Mouse (Mus musculus) frontal cortex, postnatal 14 days (tissue): Measurements from ENCODE around the gene Dnajc6.

Experiments
- DNase-seq, 2 experiments: peaks; one replicate each; pipeline ENCODE4 v3.0.0; 2022; ENCODE audit warnings: low spot score in 2 of 2

The Dnajc6 gene

GRCm38 (mm10) chr4:101564746-101565417, 68.4 kb downstream of the Dnajc6 start:
- no peak for DNase-seq

GRCm38 (mm10) chr4:101569076-101569475, 72.6 kb downstream of the Dnajc6 start:
- no peak for DNase-seq

- no peak for DNase-seq
Measured at GRCm38 (mm10) chr4:101572142-101572541, 75.7 kb downstream of the Dnajc6 start.

GRCm38 (mm10) chr4:101575307-101575706, 78.9 kb downstream of the Dnajc6 start:
- no peak for DNase-seq

- DNase-seq, result no peak
Measured at GRCm38 (mm10) chr4:101578720-101579119, 82.3 kb downstream of the Dnajc6 start.

- no peak for DNase-seq
Measured at GRCm38 (mm10) chr4:101579517-101579916, 83.1 kb downstream of the Dnajc6 start.

- DNase-seq, result no peak
Measured at GRCm38 (mm10) chr4:101581156-101581555, 84.7 kb downstream of the Dnajc6 start.

- DNase-seq, result no peak
Measured at GRCm38 (mm10) chr4:101582882-101583281, 86.4 kb downstream of the Dnajc6 start.

- no peak for DNase-seq
Measured at GRCm38 (mm10) chr4:101584524-101585454, 88.3 kb downstream of the Dnajc6 start.

- DNase-seq, result no peak
Measured at GRCm38 (mm10) chr4:101585455-101586184, 89.2 kb downstream of the Dnajc6 start.

- DNase-seq, result no peak
Measured at GRCm38 (mm10) chr4:101588932-101589331, 92.5 kb downstream of the Dnajc6 start.

GRCm38 (mm10) chr4:101589771-101590170, 93.3 kb downstream of the Dnajc6 start:
- no peak for DNase-seq

- DNase-seq, result no peak
Measured at GRCm38 (mm10) chr4:101591400-101591799, 95.0 kb downstream of the Dnajc6 start.

- DNase-seq, result no peak
Measured at GRCm38 (mm10) chr4:101592466-101592865, 96.0 kb downstream of the Dnajc6 start.

- DNase-seq, result no peak
Measured at GRCm38 (mm10) chr4:101601758-101602157, 105.3 kb downstream of the Dnajc6 start.

GRCm38 (mm10) chr4:101603635-101604034, 107.2 kb downstream of the Dnajc6 start:
- no peak for DNase-seq

- DNase-seq, result no peak
Measured at GRCm38 (mm10) chr4:101616520-101616919, 120.1 kb downstream of the Dnajc6 start.

- DNase-seq, result no peak
Measured at GRCm38 (mm10) chr4:101617742-101618141, 121.3 kb downstream of the Dnajc6 start.

- no peak for DNase-seq
Measured at GRCm38 (mm10) chr4:101620206-101620605, 123.8 kb downstream of the Dnajc6 start.

GRCm38 (mm10) chr4:101621241-101621640, 124.8 kb downstream of the Dnajc6 start:
- no peak for DNase-seq

- no peak for DNase-seq
Measured at GRCm38 (mm10) chr4:101625278-101625677, 128.8 kb downstream of the Dnajc6 start.

- no peak for DNase-seq
Measured at GRCm38 (mm10) chr4:101635596-101635995, 139.1 kb downstream of the Dnajc6 start.
